Mouse (Mus musculus) mature B cell (primary cell): ENCODE data around the gene Fbxo10.
"Not testable (repeated sequence)": the region's sequence is repeated elsewhere in the genome, so short reads cannot be mapped to it uniquely, and the experiment has no call there.

Experiments used
- in situ Hi-C: fragments of 300-500 bp; cut with MboI; formaldehyde crosslinking; loops from 2 replicates; pipeline ENCODE4 v1.14.3; 2019

Fbxo10 gene

DNA sequence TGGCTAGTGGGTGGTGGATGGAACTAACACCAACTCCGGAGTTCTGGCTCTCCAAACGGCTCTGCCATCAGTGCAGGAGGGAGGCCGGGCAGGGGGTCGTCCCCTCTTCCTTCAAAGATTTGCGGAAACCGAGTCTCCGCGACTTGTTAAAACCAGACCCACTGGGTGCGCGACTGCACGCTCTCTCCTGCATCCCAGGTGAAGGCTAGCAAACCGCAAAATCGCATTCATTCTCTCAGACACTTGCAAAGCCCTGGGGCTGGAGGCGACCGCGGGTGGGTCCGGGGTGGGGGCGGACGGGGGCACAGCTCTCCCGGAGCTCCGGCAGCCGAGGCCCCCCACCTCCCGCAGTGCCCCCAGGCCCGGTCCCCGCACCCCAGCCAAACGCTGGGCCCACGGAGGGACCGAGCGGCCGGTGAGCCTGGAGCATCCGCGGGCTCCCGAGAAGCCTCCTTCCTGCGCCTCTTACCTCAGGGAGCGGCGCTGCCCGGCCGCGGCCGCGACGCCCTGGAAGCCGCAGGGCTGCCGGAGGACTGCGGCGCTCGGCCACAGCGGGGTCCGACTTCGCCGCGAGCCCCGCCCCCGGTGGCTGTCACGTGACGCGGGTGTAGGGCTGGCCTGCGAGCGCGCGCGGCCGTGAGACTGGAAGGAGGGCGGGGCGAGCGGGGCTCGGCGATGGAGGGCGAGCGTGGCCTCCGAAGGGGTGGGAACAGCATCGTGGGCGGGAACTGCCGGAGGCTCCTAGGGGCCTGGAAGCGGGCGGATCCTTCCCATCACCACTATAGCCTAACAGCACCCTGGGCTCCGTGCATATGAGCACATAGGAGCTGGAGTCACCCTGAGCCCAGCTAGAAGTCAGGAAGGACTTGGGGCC, at the start of gene Fbxo10:
Gene Fbxo10, minus strand, starts transcription at position 584 of the 874 bp plus-strand sequence.
- in situ Hi-C loops: no loop called here

DNA sequence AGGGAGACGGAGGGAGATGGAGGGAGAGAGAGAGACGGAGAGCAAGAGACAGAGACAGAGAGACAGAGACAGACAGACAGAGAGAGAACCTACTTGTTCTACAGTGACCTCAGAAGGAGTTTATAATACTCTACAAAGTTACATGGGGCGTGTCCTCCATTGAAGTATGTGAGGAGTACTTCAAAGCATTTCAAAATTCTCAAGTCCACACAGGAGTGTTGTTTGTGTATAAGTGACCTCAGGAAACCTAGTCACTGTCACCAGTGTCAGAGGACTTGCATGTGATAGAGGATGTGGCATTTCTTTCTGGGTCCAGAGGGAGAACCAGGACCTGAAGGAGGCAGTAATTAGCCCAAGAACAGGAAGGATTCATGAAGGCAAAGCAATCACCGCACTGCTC, 46.6 kb upstream of the Fbxo10 start:
- in situ Hi-C loops: no loop called here

DNA sequence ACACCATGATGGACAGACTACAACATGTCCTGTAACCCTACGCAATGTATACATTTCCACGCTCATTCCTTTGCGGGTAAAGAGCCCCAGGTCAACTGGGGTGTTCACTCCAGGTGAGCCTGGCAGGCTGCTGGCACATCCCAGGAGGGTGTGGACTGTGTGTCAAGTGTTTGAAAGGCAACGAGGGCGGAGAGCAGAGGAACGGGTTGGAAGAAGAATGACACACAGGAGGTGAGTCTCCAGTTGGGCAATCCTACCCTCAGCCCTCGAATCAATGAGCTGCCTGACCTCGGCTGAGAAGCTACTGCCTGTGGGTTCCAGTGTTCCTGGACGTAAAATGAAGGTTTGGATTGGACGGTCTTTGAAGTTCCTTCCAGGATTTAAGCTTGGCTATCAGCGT, 36.9 kb upstream of the Fbxo10 start:
- in situ Hi-C loops: no loop called here

DNA sequence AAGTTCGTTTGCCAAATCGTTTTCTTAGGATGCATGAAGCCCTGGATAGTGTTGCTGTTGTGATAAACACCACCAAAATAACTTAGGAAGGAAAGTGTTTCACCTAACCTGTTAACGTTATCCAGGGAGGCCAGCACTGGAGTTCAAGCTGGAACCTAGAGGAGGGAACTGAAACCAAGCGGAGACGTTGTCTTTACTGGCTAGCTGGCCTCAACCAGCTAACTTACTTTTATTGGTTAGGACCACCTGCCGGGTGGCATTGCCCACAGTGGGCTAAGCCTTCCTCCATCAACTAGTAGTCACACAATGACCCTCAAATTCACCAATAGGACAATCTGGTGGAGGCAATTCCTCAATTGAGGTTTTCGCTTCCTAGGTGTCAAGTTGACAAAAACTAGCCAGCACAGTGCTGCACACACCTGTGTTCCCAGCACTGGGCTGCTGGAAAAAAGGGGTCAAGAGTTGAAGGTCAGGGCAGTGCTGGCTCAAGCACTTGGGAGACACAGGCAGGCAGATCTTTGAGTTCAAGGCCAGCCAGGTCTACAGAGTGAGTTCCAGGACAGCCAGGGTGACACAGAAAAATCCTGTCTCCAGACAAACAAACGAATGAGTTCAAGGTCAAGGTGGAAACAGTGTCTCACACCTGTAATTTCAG, 24.2 kb upstream of the Fbxo10 start:
- in situ Hi-C loops: loop anchor here (10.0 kb wide), 1 partner anchor 176 kb away; no protein-coding TSS in a partner anchor

DNA sequence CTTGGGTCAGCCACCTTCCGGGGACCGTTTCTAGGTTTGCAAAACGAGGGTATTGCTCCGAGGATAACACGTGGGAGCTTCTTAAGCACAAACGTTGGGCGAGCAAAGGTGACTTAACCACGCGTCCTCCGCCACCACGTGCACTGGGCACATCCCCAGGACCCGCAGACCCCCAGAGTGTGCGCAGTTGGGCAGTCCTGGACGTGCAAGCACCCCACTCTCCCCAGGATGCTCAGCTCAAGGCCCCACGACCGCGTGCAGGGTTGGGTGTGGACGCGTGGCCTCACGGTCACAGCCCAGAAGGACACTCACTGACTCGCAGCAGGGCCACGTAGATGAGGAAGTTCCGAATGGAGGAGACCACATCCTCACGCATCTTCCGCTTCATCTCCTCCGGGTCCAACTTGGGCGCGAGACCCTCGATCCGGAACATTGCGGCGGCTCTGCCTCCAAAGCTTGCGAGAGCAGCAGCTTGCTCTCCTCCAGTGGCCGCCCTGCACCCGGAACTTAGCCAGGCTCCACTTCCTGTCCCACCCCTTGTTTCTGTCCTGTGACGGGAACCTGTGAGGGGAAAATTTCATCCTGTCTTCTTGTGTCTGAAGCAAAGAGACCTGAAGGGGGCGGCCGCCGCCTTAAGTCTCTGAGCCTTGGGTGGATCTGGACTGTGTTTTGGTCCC, 23.3 kb upstream of the Fbxo10 start, which contains the start of gene Tomm5:
Gene Tomm5, minus strand, starts transcription at position 514 of the 677 bp plus-strand sequence.
- in situ Hi-C loops: loop anchor here (10.0 kb wide), 1 partner anchor 177 kb away; no protein-coding TSS in a partner anchor

DNA sequence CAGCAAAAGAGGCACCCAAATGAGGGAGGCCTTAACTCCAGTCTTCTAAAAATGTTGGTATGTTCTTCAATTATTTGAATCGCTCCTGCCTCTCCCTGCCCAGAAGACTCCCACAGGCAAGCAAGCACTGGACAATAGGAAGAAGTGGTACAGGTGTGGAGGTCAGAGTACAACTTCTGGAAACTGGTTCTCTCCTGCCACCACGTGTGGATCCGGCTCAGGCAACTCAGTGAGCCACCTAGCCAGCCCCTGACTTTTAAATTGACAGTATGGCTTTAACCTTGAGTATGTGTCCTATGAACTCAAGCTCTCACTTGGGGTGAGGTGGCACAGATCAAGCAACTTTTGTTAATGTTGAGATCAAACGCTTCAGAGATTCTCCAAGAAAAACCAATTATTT, 22.7 kb upstream of the Fbxo10 start:
- in situ Hi-C loops: loop anchor here (10.0 kb wide), 1 partner anchor 178 kb away; no protein-coding TSS in a partner anchor

DNA sequence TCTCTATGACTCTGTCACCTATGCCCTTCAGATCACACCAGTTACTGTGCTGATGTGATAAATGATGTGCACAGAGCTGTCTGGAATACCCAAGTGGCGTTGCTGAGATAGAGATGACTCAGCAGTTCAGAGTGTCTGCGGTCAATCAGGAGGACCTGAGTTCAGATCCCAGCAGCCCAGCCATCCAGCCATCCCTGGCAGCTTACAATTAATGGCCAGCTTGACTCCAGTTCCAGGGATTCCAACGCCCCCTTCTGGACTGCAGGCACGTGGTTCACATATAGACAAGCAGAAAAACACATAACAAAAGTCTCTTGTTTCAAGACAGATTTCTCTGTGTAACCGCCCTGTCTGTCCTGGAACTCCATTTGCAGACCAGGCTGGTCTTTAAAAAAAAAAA, 22.0 kb upstream of the Fbxo10 start:
- in situ Hi-C loops: loop anchor here (10.0 kb wide), 1 partner anchor 178 kb away; no protein-coding TSS in a partner anchor

DNA sequence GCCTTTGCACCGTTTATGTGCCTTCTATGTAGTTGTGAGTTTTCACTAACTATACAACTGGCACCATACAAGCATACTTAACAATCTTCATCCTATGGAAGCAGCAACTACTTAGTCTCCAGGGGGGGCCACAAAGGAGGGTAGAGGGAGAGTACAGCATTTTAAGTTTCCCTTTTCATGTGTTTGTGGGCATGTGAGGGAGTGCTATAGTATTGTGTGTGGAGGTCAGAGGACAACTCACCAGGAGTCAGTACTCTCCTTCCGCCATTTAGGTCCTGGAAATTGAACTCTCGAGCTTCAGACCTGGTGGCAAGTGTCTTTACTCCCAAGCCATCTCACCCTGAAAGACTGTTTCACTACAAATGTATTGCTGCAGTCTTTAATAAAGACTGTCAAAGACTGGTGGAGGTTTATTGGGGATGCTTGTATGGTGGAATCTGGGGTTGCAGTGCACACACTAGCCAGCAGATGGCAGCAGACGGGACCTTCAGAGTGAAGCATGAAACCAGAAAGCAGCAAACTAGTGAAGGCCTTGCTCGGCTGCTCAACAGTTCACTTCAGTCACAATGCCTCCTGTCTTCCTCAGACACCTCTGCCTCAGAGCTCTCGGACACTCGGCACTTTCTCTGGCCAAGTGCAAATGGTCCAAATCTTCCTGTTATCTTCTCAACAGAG, 12.9 kb upstream of the Fbxo10 start:
- in situ Hi-C loops: no loop called here

DNA sequence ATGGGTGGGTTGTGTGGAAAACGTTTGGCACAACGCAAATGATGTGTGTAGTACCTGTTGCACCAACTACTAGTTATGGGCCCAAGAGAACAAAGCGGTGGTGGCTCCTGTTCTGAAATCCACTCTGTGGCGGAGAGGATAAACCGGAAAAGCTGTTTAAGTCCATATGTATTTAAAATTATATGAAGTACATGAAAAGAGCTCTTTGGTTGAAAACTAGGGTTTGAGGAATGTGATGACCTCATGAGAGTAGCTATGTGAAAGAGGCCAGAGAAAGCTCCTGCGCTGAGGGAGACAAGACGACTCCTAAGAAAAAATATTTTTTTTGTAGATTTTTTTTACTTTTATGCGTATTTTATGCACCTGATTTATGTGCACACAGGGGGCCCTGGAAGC, 489 bp upstream of the Fbxo10 start:
- in situ Hi-C loops: no loop called here

DNA sequence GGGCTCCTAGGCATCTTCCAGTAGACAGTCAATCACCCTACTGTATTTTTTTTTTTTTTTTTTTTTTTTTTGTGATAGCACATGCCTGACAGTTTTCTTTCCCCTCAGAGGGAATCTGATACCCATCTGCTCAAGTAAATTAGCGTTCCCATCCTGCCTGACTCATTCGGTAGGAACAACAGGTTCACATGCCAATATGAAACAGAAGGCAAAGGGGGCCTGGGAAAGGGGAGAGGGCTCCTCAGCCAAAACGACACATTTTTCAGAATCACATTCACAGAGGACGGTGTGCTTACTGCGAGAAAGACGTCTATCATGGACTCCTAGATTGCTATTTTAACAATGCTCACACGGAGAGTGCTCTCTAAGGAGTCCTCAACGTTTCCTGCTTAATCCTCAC, 917 bp downstream of the Fbxo10 start:
- in situ Hi-C loops: no loop called here

DNA sequence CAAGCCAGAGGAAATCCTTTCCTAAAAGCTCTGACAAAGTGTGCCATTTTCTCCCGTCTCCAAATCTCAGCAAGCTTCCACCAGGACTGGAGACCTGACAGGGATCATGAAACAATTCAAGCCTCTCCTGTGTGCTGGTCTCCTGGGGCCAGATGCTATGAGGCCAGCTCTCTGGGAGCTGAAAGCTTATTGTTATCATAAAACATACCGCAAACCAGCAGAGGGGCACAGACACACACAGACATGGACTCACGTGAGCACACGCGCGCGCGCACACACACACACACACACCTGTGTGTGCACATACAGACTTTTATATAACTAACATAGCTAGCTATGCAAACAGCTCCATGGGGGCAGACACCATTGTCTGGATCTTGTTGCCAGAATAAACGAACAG, 1.5 kb downstream of the Fbxo10 start:
- in situ Hi-C loops: no loop called here

DNA sequence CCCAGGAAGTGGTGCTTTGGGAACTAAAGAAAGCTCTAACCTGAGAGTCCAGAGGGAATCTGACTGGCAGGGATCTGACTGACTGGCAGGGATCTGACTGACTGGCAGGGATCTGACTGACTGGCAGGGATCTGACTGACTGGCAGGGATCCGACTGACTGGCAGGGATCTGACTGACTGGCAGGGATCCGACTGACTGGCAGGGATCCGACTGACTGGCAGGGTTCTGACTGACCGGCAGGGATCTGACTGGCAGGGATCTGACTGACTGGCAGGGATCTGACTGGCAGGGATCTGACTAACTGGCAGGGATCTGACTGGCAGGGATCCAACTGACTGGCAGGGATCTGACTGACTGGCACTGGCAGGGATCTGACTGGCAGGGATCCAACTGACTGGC, 3.4 kb downstream of the Fbxo10 start:
- in situ Hi-C loops: not testable (repeated sequence)

DNA sequence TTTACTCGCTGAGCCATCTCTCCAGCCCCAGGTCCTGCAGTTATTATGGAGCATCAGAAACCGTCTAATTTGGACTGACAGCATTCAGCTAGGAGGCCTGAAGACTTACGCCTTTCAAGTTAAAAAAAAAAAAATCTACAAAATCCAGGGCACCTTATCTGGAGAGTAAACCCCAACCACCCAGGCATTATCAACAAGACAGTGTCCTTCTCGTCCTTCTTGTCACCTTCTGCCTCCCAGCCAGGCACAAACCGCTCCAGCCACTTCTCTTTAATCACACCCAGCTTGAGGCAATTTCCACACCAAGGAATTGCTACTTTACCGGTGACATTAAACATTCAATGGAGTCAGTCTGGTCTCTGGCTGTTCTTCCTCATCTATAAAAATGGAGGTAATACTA, 10.9 kb downstream of the Fbxo10 start:
- in situ Hi-C loops: no loop called here

DNA sequence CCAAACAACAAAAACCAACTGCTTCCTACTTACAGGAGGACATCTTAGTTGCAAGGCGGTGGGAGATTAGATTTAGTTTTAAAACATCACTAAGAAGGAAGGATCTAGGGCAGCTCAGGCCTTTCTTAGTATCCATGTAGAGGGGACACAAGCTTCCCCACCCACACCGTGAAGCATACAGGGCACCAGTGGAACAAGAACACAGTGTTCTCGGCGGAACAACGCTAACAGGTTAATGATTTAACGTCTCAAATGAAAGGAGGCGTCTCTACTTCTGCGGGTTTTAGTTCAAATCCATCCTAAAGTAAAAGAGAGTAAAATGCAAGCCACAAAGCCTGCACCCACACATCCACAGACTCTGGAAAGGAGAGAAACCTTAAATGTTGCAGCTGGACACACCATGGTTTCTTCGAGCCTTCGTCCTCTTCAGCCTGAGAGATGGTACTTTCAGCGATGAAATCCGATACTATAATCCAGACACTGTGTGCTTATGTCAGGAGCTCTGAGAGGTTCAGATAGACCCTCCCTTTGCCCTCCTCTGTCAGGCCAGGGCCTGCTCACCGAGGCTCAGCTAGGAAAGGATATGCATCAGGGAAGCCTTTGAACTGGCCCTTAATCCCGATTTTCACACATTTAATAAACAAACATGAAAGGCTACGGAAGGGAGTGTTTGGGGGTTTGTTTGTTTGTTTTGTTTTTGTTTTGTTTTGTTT, 12.0 kb downstream of the Fbxo10 start:
- in situ Hi-C loops: no loop called here

DNA sequence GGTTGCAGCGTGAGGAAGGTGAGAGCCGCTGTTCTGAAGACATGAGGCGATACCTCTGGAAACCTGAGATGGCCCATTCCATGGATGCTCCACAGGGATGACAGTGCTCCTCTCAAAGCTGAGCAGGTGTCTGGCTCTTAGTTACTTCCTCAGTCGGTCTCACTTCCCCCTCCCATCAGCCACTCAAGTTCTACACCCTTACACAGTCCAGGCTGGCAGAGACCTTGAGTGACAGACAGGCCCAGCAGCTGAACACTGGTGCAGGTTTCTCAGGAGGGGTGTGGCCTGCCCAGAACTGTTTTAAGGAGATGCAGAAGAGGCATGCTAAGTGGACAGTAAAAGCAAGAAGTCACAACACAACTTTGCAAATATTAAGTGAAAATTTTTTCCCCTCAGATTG, 16.7 kb downstream of the Fbxo10 start:
- in situ Hi-C loops: no loop called here

DNA sequence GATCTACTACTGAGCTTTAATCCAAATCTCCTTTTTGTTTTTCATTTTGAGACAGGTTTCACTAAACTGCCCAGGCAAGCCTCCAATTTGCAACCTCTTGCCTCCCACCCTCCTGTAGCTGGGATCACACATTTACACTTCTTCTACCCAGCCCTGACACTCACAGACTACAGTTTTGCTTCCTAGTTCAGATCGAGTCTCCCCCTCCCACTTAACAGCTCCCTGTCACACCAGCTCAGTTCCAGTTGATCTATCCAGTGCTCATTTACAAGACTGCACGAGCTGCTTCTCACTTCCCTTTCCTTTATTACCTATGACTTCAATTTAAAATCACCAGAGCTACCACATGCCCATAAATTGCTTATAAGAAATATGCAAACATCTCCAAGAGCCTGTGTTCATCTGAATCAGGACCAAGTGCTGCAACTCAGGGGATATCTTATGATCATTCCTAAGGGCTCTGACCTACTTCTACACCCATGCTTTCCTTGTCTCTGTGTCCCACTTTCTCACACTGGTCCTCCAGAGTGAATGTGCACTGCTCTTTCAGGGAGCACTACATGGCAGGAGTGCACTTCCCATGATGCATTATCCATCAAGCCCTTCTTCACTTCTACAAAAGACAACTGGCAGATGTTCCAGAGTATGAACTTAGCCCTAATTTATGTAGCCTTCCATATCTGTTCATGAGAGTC, 18.2 kb downstream of the Fbxo10 start:
- in situ Hi-C loops: no loop called here

DNA sequence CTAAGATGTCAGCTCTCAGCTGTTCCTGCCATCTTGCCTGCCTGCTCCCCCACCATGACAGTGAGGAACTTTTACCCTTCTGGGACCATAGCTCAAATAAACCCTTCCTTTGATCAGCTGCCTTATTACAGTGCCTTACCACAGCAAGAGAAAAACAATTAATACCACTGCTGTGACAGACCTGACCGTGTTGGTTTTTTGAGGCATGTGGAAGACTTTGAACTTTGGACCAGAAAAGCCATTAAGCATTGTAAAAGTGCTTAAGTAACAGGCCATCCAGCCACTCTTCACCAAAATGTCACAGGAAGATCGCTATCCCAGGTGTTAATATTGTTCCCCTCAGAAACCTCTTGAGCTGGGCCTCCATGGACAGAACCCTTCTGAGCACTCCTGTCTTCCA, 19.8 kb downstream of the Fbxo10 start:
- in situ Hi-C loops: no loop called here

DNA sequence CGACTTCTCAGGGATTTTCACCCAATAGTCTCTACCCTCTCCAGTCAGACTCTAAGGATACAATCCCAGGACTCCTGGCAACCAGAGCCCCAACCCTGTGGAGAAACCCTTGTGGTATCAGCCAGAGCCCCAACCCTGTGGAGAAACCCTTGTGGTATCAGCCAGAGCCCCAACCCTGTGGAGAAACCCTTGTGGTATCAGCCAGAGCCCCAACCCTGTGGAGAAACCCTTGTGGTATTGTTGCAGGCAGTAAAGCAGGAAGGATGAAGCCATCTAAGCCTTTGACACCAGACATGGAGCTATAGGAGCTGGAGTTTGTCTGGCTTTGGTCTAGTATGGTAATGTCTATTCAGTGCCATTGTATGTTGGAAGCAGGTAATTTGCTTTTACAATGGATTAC, 20.6 kb downstream of the Fbxo10 start:
- in situ Hi-C loops: not testable (repeated sequence)

DNA sequence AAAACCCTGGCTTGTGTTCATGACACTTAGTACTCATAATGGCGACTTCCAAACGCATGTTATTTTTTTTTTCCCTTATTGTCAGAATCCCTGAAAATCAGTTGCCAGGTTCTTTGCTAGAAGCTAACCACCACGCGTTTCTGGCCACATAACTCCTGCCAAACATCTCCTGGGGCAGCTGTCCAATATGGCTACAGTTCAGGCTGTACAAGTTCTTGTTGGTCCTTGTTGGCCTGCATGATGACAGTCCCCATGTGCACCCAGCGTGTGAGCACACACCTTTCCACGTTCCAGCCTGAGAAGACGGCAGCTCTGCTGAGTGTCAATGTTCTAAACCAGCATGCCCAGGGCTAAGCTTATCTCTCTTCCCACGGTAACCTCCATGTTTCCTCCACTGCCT, 29.0 kb downstream of the Fbxo10 start:
- in situ Hi-C loops: no loop called here

DNA sequence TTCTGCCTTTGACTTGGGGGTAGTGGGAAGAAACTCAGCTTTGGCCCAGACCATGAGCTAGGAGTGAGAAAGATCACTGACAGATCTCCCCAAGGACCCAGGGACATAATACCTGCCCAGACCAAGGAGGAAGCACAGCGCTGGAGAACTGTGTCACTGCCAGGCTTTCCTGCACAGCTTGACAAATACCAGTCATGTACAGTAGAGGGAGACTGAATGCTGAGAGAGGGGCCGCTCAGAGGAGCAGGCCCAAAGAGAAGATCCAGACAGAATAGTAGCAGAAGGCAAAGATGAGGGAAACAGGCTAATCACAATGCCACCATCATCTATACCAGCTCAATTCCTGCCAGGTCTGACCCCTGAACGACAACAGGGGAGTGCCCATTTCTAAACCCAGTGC, 29.5 kb downstream of the Fbxo10 start:
- in situ Hi-C loops: no loop called here

DNA sequence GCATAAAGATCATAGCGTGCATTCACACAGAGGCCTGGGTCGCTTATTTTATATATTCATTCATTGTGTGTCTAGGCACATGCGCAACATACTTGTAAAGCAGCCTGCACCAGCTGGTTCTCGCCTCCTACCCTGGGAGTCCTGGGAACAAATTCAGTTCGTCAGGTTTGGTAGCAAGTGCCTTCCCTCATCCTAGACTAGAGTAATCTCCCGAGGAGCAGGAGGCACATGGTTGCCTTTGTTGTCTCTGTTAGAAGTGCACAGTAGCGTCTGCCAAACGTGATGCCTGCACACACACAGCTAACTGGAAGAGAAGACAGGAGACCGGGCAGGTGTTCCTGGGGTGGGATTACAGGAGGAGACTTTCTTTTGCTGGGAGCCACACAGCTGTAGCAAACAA, 36.4 kb downstream of the Fbxo10 start:
- in situ Hi-C loops: no loop called here
